Mouse (Mus musculus) embryonic fibroblast, embryonic 13.5 days (primary cell): ENCODE data around the gene Zfp36l1. TPM values are rescaled to one million over a fixed set of nuclear protein-coding genes. Genes with fewer than 3 reads are reported as not detected.

ENCODE experiments used
- H3K27ac ChIP-seq: 2 replicates; pipeline ENCODE4 v1.5.1; 2012; ENCODE audit warnings: low read length, control low read depth, inconsistent platforms; ENCODE audit not compliant: insufficient read depth
- H3K4me1 ChIP-seq: 2 replicates; pipeline ENCODE4 v1.6.1; 2011; ENCODE audit warnings: low read length; ENCODE audit not compliant: control insufficient read depth, insufficient read depth
- H3K4me3 ChIP-seq: 2 replicates; pipeline ENCODE4 v1.5.1; 2011; ENCODE audit warnings: mild to moderate bottlenecking, control low read depth, low read length; ENCODE audit not compliant: insufficient read depth
- CTCF ChIP-seq: IDR thresholded peaks from 2 replicates; pipeline ENCODE4 v1.5.1; 2011; ENCODE audit warnings: mild to moderate bottlenecking, control low read depth, low read length, moderate library complexity, borderline replicate concordance; ENCODE audit not compliant: insufficient read depth
- POLR2A ChIP-seq: IDR thresholded peaks from 2 replicates; pipeline ENCODE4 v1.6.1; 2011; ENCODE audit warnings: low read depth, mild to moderate bottlenecking, control low read depth, low read length, moderate library complexity
- polyA plus RNA-seq: library from polyadenylated mRNA; stranded (reverse); fragments of >200 nt; gene quantifications from 2 replicates; pipeline ENCODE4 v1.2.4, GENCODE M21; 2011; ENCODE audit warnings: low read depth; ENCODE audit not compliant: missing spikeins, insufficient read length

Zfp36l1 gene
- polyA plus RNA-seq, 1 experiment = 139 TPM

DNA sequence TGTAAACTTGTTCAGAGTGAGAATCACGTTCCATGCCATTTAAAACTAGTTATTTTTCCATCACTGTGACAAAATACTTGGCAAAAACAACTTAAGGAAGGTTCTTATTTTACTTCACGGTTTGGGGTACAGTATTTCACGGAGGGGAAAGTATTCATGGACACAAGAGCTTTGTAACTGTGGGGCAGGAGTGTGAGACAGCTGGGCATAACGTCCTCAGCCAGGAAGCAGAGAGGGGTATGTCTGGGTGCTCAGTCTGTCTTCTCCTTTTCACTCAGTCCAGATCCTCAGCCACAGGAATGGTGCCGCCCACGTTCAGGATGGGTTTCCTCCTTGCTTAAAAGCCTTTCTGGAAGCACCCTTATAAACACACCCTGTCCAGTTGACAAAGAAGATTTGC is 16.1 kb downstream of the Zfp36l1 start:
- H3K4me1 ChIP-seq = peaks cover 2% of the 10 kb centered on the region; the same call in 1 of the 2 replicates
- no peak overlapping the region for H3K27ac ChIP-seq
- no peak overlapping the region for H3K4me3 ChIP-seq
- TF ChIP-seq POLR2A (no peak), CTCF (no peak)

- Histone ChIP-seq H3K4me3 (no peak overlapping the region), H3K27ac (no peak overlapping the region), H3K4me1 (no peaks in the 10 kb centered on the region)
- TF ChIP-seq CTCF (no peak), POLR2A (no peak)
These were observed 20.0 kb downstream of the Zfp36l1 start for GRCm38 (mm10) chr12:80092787-80093186.

DNA sequence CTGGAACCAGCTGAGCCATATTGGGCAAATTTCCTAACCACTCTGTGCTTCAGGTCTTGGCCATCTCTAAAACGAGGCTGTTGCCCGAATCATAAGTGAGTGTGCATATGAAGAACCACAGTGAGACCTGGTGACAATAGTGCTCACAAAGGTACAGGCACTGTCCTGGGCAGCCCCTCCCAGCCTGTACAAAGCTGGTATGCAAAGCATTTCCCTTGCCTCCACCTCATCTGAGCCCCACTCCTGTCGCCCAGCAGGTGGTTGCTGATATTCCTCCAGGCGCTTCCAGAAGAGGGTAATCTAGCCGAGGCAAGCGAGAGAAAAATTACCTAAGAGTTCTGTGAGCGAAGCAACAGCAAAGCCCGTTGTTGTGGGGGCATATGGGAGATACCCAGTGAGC is 21.7 kb downstream of the Zfp36l1 start:
- no peak overlapping the region for H3K4me3 ChIP-seq
- TF ChIP-seq CTCF (no peak), POLR2A (no peak)
- H3K4me1 ChIP-seq = no peaks in the 10 kb centered on the region
- H3K27ac ChIP-seq = no peak overlapping the region

GRCm38 (mm10) chr12:80090529-80090928 is 22.3 kb downstream of the Zfp36l1 start:
- TF ChIP-seq CTCF (no peak), POLR2A (no peak)
- H3K27ac ChIP-seq = no peak overlapping the region
- H3K4me1 ChIP-seq = no peaks in the 10 kb centered on the region
- H3K4me3 ChIP-seq = no peak overlapping the region

GRCm38 (mm10) chr12:80088143-80088542 is 24.7 kb downstream of the Zfp36l1 start:
- TF ChIP-seq POLR2A = no peak
- TF ChIP-seq CTCF = no peak
- no peak overlapping the region for H3K27ac ChIP-seq
- H3K4me1 ChIP-seq = no peaks in the 10 kb centered on the region
- H3K4me3 ChIP-seq = no peak overlapping the region

DNA sequence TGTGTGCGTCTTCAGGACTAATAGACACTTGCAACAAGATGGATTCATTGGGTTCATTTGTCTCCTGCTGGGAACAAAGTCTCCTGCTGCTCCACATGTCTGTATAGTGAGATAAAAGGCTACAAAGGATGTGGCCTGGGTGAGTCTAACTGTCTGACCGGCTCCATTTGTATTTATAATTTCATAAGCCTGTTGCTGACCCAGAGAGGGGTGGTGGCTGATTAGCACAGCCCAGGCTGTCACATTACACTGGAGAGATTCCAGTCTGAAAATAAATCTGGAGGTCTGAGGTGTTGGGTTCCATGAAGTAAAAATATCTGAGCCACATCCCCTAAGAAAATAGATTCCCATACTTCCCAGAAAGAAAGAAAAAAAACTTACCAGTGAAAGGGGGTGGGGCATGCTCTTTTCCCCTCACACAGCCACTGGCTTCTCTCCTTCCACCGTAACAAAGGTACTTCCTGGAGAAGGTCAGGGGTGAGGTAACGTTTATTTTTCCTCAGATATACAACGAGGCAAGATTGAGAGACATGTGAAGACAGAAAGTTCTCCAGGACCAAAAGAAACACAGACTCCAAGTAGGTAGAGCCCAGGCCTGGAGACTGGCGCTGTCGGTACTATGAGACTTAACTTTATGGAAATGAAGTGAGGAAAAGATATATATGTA is 28.2 kb downstream of the Zfp36l1 start:
- Histone ChIP-seq H3K4me1 (no peaks in the 10 kb centered on the region), H3K4me3 (no peak overlapping the region), H3K27ac (no peak overlapping the region)
- TF ChIP-seq POLR2A (no peak), CTCF (no peak)

- H3K4me3 ChIP-seq = no peak overlapping the region
- no peak overlapping the region for H3K27ac ChIP-seq
- no peaks in the 10 kb centered on the region for H3K4me1 ChIP-seq
- TF ChIP-seq CTCF (no peak), POLR2A (no peak)
These were observed 28.9 kb downstream of the Zfp36l1 start for GRCm38 (mm10) chr12:80083937-80084336.

- TF ChIP-seq POLR2A (no peak), CTCF (no peak)
- no peak overlapping the region for H3K4me3 ChIP-seq
- H3K27ac ChIP-seq = no peak overlapping the region
These were observed 29.5 kb downstream of the Zfp36l1 start for GRCm38 (mm10) chr12:80083133-80083821.

GRCm38 (mm10) chr12:80082730-80083129 is 30.1 kb downstream of the Zfp36l1 start:
- Histone ChIP-seq H3K27ac (no peak overlapping the region), H3K4me3 (no peak overlapping the region), H3K4me1 (no peaks in the 10 kb centered on the region)
- TF ChIP-seq POLR2A (no peak), CTCF (no peak)

More at GRCm38 (mm10) chr12:80083133-80083821, 29.5 kb downstream of the Zfp36l1 start:
- H3K4me1 ChIP-seq = no peaks in the 10 kb centered on the region

- no peak overlapping the region for H3K27ac ChIP-seq
- no peak for TF ChIP-seq POLR2A
- TF ChIP-seq CTCF = no peak
These were observed 31.4 kb downstream of the Zfp36l1 start for GRCm38 (mm10) chr12:80081440-80081839.

More at GRCm38 (mm10) chr12:80081440-80081839, 31.4 kb downstream of the Zfp36l1 start:
- H3K4me1 ChIP-seq = no peaks in the 10 kb centered on the region
- no peak overlapping the region for H3K4me3 ChIP-seq
